Mouse (Mus musculus): Measurements from ENCODE around the gene Wscd1. TPM values are rescaled to one million over a fixed set of nuclear protein-coding genes. Genes with fewer than 3 reads are reported as not detected.

Wscd1 gene
- total and polyA plus RNA-seq, 2 experiments from 2014 or later, result 81.5 to 143 TPM

GRCm38 (mm10) chr11:71755115-71755514 is 5.4 kb downstream of the Wscd1 start:
- H3K27me3 ChIP-seq (ENCODE audit: insufficient read depth, low read length), result no peaks in the 10 kb centered on the region
- 26% methylated on average over 2 of the region's 2 CpGs for WGBS
- peak overlapping the region; percentile 22 for H3K4me2 ChIP-seq (ENCODE audit: low read depth, low read length, poor library complexity, severe bottlenecking)
- no peaks in the 10 kb centered on the region for H3K9me3 ChIP-seq (ENCODE audit: low read length)
- no peak for TF ChIP-seq CTCF (IDR thresholded peaks at IDR 0.05)
- ATAC-seq (ENCODE audit: low FRiP score) (no peak), DNase-seq (ENCODE audit: low spot score) (peak; percentile 17)
- H3K36me3 ChIP-seq (ENCODE audit: insufficient read depth, low read length), result peaks cover 7% of the 10 kb centered on the region; the same call in 1 of the 2 replicates
- no peak overlapping the region for H3K9ac ChIP-seq (replicated peaks; ENCODE audit: low read length, poor library complexity, severe bottlenecking)
- H3K4me3 ChIP-seq (ENCODE audit: low read depth, low read length), result no peak overlapping the region
- H3K4me1 ChIP-seq (ENCODE audit: insufficient read depth, low read length), result peaks cover 24% of the 10 kb centered on the region; the same call in 1 of the 2 replicates
- H3K27ac ChIP-seq (ENCODE audit: low read depth, low read length), result no peak overlapping the region

- ATAC-seq (ENCODE audit: low FRiP score), result no peak
- no peak overlapping the region for H3K4me2 ChIP-seq (ENCODE audit: low read depth, low read length, poor library complexity, severe bottlenecking)
Observed at GRCm38 (mm10) chr11:71756325-71756724, 6.6 kb downstream of the Wscd1 start.

GRCm38 (mm10) chr11:71758211-71759110 is 8.7 kb downstream of the Wscd1 start:
- Histone ChIP-seq H3K27me3 (ENCODE audit: insufficient read depth, low read length) (no peaks in the 10 kb centered on the region), H3K9me3 (ENCODE audit: low read length) (no peaks in the 10 kb centered on the region), H3K4me1 (ENCODE audit: insufficient read depth, low read length) (peaks cover 17% of the 10 kb centered on the region; the same call in 1 of the 2 replicates), H3K4me2 (ENCODE audit: low read depth, low read length, poor library complexity, severe bottlenecking) (0 out of 2 replicates have a peak overlapping the region, but pooled peaks have one; percentile 6), H3K36me3 (ENCODE audit: insufficient read depth, low read length) (peaks cover 10% of the 10 kb centered on the region; the same call in 1 of the 2 replicates), H3K9ac (replicated peaks; ENCODE audit: low read length, poor library complexity, severe bottlenecking) (no peak overlapping the region), H3K4me3 (ENCODE audit: low read depth, low read length) (no peak overlapping the region), H3K27ac (ENCODE audit: low read depth, low read length) (peak overlapping the region; percentile 67)
- ATAC-seq (ENCODE audit: low FRiP score) (peak; percentile 90), DNase-seq (ENCODE audit: low spot score) (peak; percentile 94)
- 0 out of 2 replicates have a peak, but pooled peaks have one; percentile 9 for TF ChIP-seq CTCF (IDR thresholded peaks at IDR 0.05)
- WGBS, result 14% methylated on average over 21 of the region's 21 CpGs

More at GRCm38 (mm10) chr11:71756325-71756724, 6.6 kb downstream of the Wscd1 start:
- DNase-seq (ENCODE audit: low spot score), result peak; percentile 21
- WGBS, result 22% methylated on average over 3 of the region's 3 CpGs
- H3K36me3 ChIP-seq (ENCODE audit: insufficient read depth, low read length), result peaks cover 10% of the 10 kb centered on the region; the same call in 1 of the 2 replicates
- TF ChIP-seq CTCF (IDR thresholded peaks at IDR 0.05), result no peak
- no peaks in the 10 kb centered on the region for H3K27me3 ChIP-seq (ENCODE audit: insufficient read depth, low read length)
- H3K4me3 ChIP-seq (ENCODE audit: low read depth, low read length), result no peak overlapping the region
- peak overlapping the region; percentile 12; the same call in 1 of the 2 replicates for H3K27ac ChIP-seq (ENCODE audit: low read depth, low read length)
- peaks cover 24% of the 10 kb centered on the region; the same call in 1 of the 2 replicates for H3K4me1 ChIP-seq (ENCODE audit: insufficient read depth, low read length)
- no peak overlapping the region for H3K9ac ChIP-seq (replicated peaks; ENCODE audit: low read length, poor library complexity, severe bottlenecking)
- no peaks in the 10 kb centered on the region for H3K9me3 ChIP-seq (ENCODE audit: low read length)

GRCm38 (mm10) chr11:71760991-71761390 is 11.3 kb downstream of the Wscd1 start:
- H3K4me1 ChIP-seq (ENCODE audit: insufficient read depth, low read length), result peaks cover 6% of the 10 kb centered on the region; the same call in 1 of the 2 replicates
- ATAC-seq (ENCODE audit: low FRiP score) (no peak), DNase-seq (ENCODE audit: low spot score) (no peak)
- no peak overlapping the region for H3K4me2 ChIP-seq (ENCODE audit: low read depth, low read length, poor library complexity, severe bottlenecking)
- peaks cover 12% of the 10 kb centered on the region; the same call in 1 of the 2 replicates for H3K36me3 ChIP-seq (ENCODE audit: insufficient read depth, low read length)
- no peaks in the 10 kb centered on the region for H3K27me3 ChIP-seq (ENCODE audit: insufficient read depth, low read length)
- H3K9me3 ChIP-seq (ENCODE audit: low read length), result no peaks in the 10 kb centered on the region
- H3K4me3 ChIP-seq (ENCODE audit: low read depth, low read length), result no peak overlapping the region
- WGBS, result 74% methylated on average over 9 of the region's 9 CpGs
- H3K9ac ChIP-seq (replicated peaks; ENCODE audit: low read length, poor library complexity, severe bottlenecking), result no peak overlapping the region
- TF ChIP-seq CTCF (IDR thresholded peaks at IDR 0.05), result no peak
- H3K27ac ChIP-seq (ENCODE audit: low read depth, low read length), result no peak overlapping the region

DNA sequence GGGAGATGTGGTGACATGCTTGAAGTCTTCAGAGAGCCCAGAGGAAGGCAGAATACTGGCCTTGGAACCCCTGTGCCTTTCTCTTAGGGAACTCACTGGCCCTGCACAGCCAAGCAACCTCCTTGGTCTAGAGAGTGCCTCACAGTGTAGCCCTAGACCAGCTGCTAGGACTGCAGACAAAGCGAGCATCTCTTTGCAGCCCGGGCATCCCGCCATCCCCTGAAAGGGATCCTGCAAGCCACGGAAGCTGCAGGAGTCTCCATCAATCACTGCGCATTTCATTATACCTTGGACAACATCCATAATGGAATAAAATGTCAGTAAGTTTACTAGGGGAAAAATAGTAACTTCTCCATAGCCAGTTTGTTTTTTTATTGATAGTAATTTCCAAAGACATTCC is 13.4 kb downstream of the Wscd1 start:
- WGBS, result 19% methylated on average over 5 of the region's 5 CpGs
- no peaks in the 10 kb centered on the region for H3K9me3 ChIP-seq (ENCODE audit: low read length)
- no peak overlapping the region for H3K4me3 ChIP-seq (ENCODE audit: low read depth, low read length)
- 0 out of 2 replicates have a peak, but pooled peaks cover 2% of the 10 kb centered on the region for H3K4me1 ChIP-seq (ENCODE audit: insufficient read depth, low read length)
- H3K4me2 ChIP-seq (ENCODE audit: low read depth, low read length, poor library complexity, severe bottlenecking), result no peak overlapping the region
- H3K27me3 ChIP-seq (ENCODE audit: insufficient read depth, low read length), result no peaks in the 10 kb centered on the region
- no peak for TF ChIP-seq CTCF (IDR thresholded peaks at IDR 0.05)
- no peak overlapping the region for H3K9ac ChIP-seq (replicated peaks; ENCODE audit: low read length, poor library complexity, severe bottlenecking)
- H3K36me3 ChIP-seq (ENCODE audit: insufficient read depth, low read length), result peaks cover 18% of the 10 kb centered on the region; the same call in 1 of the 2 replicates
- DNase-seq (ENCODE audit: low spot score) (peak; percentile 84), ATAC-seq (ENCODE audit: low FRiP score) (peak; percentile 53)
- H3K27ac ChIP-seq (ENCODE audit: low read depth, low read length), result peak overlapping the region; percentile 44
